Mouse (Mus musculus): ENCODE results near the gene Ulk3. TPM values are rescaled to one million over a fixed set of nuclear protein-coding genes. Genes with fewer than 3 reads are reported as not detected.
A peak's percentile ranks its signal among the peaks of the same experiment; 100 is the strongest.

Gene Ulk3
- polyA plus RNA-seq, 1 experiment from 2014 or later: 18.0 TPM

- no peaks in the 10 kb centered on the region for H3K27me3 ChIP-seq (replicated peaks; ENCODE audit: control insufficient read depth, insufficient read depth, low read length)
- H3K27ac ChIP-seq (ENCODE audit: low read length): peak overlapping the region; percentile 98
- 27% methylated on average over 7 of the region's 7 CpGs for WGBS
- H3K9me3 ChIP-seq (ENCODE audit: control insufficient read depth, low read length): no peaks in the 10 kb centered on the region
- peaks cover 65% of the 10 kb centered on the region for H3K4me1 ChIP-seq (ENCODE audit: control insufficient read depth, insufficient read depth, low read length)
- peaks cover 2% of the 10 kb centered on the region; the same call in 1 of the 2 replicates for H3K36me3 ChIP-seq (ENCODE audit: control insufficient read depth, insufficient read depth, low read length)
- H3K4me3 ChIP-seq (ENCODE audit: low read length): peak overlapping the region; percentile 96
- peak overlapping the region; percentile 99 for H3K9ac ChIP-seq (ENCODE audit: low read depth, low read length)
- H3K4me2 ChIP-seq (ENCODE audit: low read depth, low read length): peak overlapping the region; percentile 85
- no peak for ATAC-seq
Measured at GRCm38 (mm10) chr9:57643856-57644180, 54.6 kb downstream of the Ulk3 start.

GRCm38 (mm10) chr9:57644442-57644943 lies 55.2 kb downstream of the Ulk3 start:
- Histone ChIP-seq H3K4me2 (ENCODE audit: low read depth, low read length) (peak overlapping the region; percentile 85), H3K27me3 (replicated peaks; ENCODE audit: control insufficient read depth, insufficient read depth, low read length) (no peaks in the 10 kb centered on the region), H3K4me3 (ENCODE audit: low read length) (peak overlapping the region; percentile 96), H3K9me3 (ENCODE audit: control insufficient read depth, low read length) (no peaks in the 10 kb centered on the region), H3K36me3 (ENCODE audit: control insufficient read depth, insufficient read depth, low read length) (peaks cover 2% of the 10 kb centered on the region; the same call in 1 of the 2 replicates), H3K4me1 (ENCODE audit: control insufficient read depth, insufficient read depth, low read length) (peaks cover 59% of the 10 kb centered on the region), H3K9ac (ENCODE audit: low read depth, low read length) (peak overlapping the region; percentile 99), H3K27ac (ENCODE audit: low read length) (peak overlapping the region; percentile 98)
- WGBS: 0% methylated on average over 18 of the region's 18 CpGs
- no peak for ATAC-seq

GRCm38 (mm10) chr9:57644944-57645893 lies 56.0 kb downstream of the Ulk3 start:
- Histone ChIP-seq H3K9ac (ENCODE audit: low read depth, low read length) (peak overlapping the region; percentile 99), H3K36me3 (ENCODE audit: control insufficient read depth, insufficient read depth, low read length) (peaks cover 2% of the 10 kb centered on the region; the same call in 1 of the 2 replicates), H3K27ac (ENCODE audit: low read length) (peak overlapping the region; percentile 98), H3K4me2 (ENCODE audit: low read depth, low read length) (peak overlapping the region; percentile 85), H3K4me1 (ENCODE audit: control insufficient read depth, insufficient read depth, low read length) (peaks cover 52% of the 10 kb centered on the region), H3K9me3 (ENCODE audit: control insufficient read depth, low read length) (no peaks in the 10 kb centered on the region), H3K27me3 (replicated peaks; ENCODE audit: control insufficient read depth, insufficient read depth, low read length) (no peaks in the 10 kb centered on the region), H3K4me3 (ENCODE audit: low read length) (peak overlapping the region; percentile 96)
- WGBS: under 1% methylated on average over 84 of the region's 85 CpGs
- peak; percentile 81 for ATAC-seq

Other genes starting within 250 kb of the Ulk3 start
- 25.2 and 29.4 TPM in 2 replicates for gene Ppcdc, start 149.3 kb upstream of the Ulk3 start, polyA plus RNA-seq (2015; fragmentation: Nextera tagmentation; extraction: Ambion mirVana)
- 15.2 and 16.2 TPM in 2 replicates for gene Scamp5, start 121.4 kb upstream of the Ulk3 start, polyA plus RNA-seq (2015; fragmentation: Nextera tagmentation; extraction: Ambion mirVana)
- gene Rpp25, start 85.4 kb upstream of the Ulk3 start, polyA plus RNA-seq (2015; fragmentation: Nextera tagmentation; extraction: Ambion mirVana): 6.3 and 6.8 TPM in 2 replicates
- gene Cox5a, start 68.2 kb upstream of the Ulk3 start, polyA plus RNA-seq (2015; fragmentation: Nextera tagmentation; extraction: Ambion mirVana): 980 and 987 TPM in 2 replicates
- 13.6 and 13.7 TPM in 2 replicates for gene Fam219b, start 51.9 kb upstream of the Ulk3 start, polyA plus RNA-seq (2015; fragmentation: Nextera tagmentation; extraction: Ambion mirVana)
- gene Mpi, start 36.7 kb upstream of the Ulk3 start, polyA plus RNA-seq (2015; fragmentation: Nextera tagmentation; extraction: Ambion mirVana): 58.4 and 59.4 TPM in 2 replicates
- 95.7 and 97.2 TPM in 2 replicates for gene Scamp2, start 28.5 kb upstream of the Ulk3 start, polyA plus RNA-seq (2015; fragmentation: Nextera tagmentation; extraction: Ambion mirVana)
- not detected in 2 replicates for gene Cplx3, start 16.8 kb downstream of the Ulk3 start, polyA plus RNA-seq (2015; fragmentation: Nextera tagmentation; extraction: Ambion mirVana)
- gene Lman1l, start 31.3 kb downstream of the Ulk3 start, polyA plus RNA-seq (2015; fragmentation: Nextera tagmentation; extraction: Ambion mirVana): not detected in 2 replicates
- 35.9 and 36.6 TPM in 2 replicates for gene Csk, start 64.2 kb downstream of the Ulk3 start, polyA plus RNA-seq (2015; fragmentation: Nextera tagmentation; extraction: Ambion mirVana)
- not detected in 2 replicates for gene Cyp1a2, start 94.3 kb downstream of the Ulk3 start, polyA plus RNA-seq (2015; fragmentation: Nextera tagmentation; extraction: Ambion mirVana)
- not detected in 2 replicates for gene Cyp1a1, start 98.5 kb downstream of the Ulk3 start, polyA plus RNA-seq (2015; fragmentation: Nextera tagmentation; extraction: Ambion mirVana)
- 27.6 and 28.4 TPM in 2 replicates for gene Edc3, start 119.1 kb downstream of the Ulk3 start, polyA plus RNA-seq (2015; fragmentation: Nextera tagmentation; extraction: Ambion mirVana)
- 55.6 and 63.1 TPM in 2 replicates for gene Clk3, start 176.4 kb downstream of the Ulk3 start, polyA plus RNA-seq (2015; fragmentation: Nextera tagmentation; extraction: Ambion mirVana)
- gene Arid3b, start 247.3 kb downstream of the Ulk3 start, polyA plus RNA-seq (2015; fragmentation: Nextera tagmentation; extraction: Ambion mirVana): 7.5 and 8.7 TPM in 2 replicates